Mouse (Mus musculus) right cerebral cortex, postnatal 36 days (tissue): ENCODE measurements around the gene Tmem237.

Source experiments
- DNase-seq, 2 experiments: peaks; one replicate each; pipeline ENCODE4 v3.0.0; 2022; ENCODE audit warnings: low spot score in 2 of 2, mixed read lengths in 1 of 2

Tmem237 gene

GRCm38 (mm10) chr1:59101020-59101419 lies 19.2 kb downstream of the Tmem237 start:
- DNase-seq = no peak

- DNase-seq = no peak
Observed at GRCm38 (mm10) chr1:59094705-59095104, 25.5 kb downstream of the Tmem237 start, which contains the start of gene C2cd6. TSS of gene C2cd6 (minus strand) at chr1:59094900.

- no peak for DNase-seq
Observed at GRCm38 (mm10) chr1:59070867-59071266, 49.3 kb downstream of the Tmem237 start.

- DNase-seq = peak in 1 of 2 experiments; percentile 1
Observed at GRCm38 (mm10) chr1:59067976-59068375, 52.2 kb downstream of the Tmem237 start.

- no peak for DNase-seq
Observed at GRCm38 (mm10) chr1:59063697-59064096, 56.5 kb downstream of the Tmem237 start.

GRCm38 (mm10) chr1:59056955-59057354 lies 63.3 kb downstream of the Tmem237 start:
- DNase-seq = no peak

- no peak for DNase-seq
Observed at GRCm38 (mm10) chr1:59051306-59051705, 68.9 kb downstream of the Tmem237 start.
